In the genomic region with DNA sequence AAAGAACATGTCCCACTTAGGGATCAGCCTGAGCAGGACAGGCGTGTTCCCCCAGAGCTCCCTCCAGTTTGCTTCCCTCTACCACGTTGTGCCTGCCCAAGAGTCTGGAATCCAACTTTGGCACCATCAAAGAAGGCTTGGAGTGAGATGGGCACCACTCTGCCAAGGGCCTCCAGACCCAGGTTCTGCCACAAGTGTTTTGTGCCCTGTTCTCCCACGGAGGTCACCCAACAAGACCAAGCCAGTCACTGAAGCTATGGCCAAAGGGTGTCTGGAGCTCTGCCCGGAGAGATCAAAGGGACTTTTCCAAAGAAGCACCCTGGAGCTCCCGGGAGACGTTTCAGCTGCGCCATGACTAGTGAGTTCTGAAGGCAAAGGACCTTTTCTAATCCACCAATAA, we compare ENCODE assay signal across 10 mouse cellular contexts. TPM values are rescaled to one million over a fixed set of nuclear protein-coding genes. Genes with fewer than 3 reads are reported as not detected.
DNase-seq lines count a peak whose midpoint lies in the region; TF ChIP-seq lines count a peak whose summit lies in the region.
"Had no signal": no experiment of that assay in that cellular context is flagged by ENCODE, and none has a peak within 500 bp of the region (broad histone marks: within the 10 kb centered on the region; RNA-seq: fewer than 3 reads in every experiment).

No protein-coding gene starts in this region.

- H3K27me3 ChIP-seq in limb, embryonic 10.5 days (ENCODE audit: low read depth, poor library complexity, severe bottlenecking), result peaks cover 7% of the 10 kb centered on the region; the same call in 1 of the 2 replicates
- H3K27me3 ChIP-seq: embryonic facial prominence, embryonic 15.5 days had no signal

- intact Hi-C loops in gastrocnemius, adult 2 months (cut with DNase I), result loop anchor here (5.0 kb wide), 3 partner anchors 37 to 602 kb away; no protein-coding TSS in a partner anchor

- DNase-seq in gastrocnemius, adult 2 months, result peak; percentile 56
- DNase-seq in gastrocnemius, adult 8-10 months (ENCODE audit: low spot score in 2 of 2), result no peak
- peak; percentile 24 for DNase-seq in ovary, postnatal 36 days (ENCODE audit: low spot score)
- DNase-seq in ovary, postnatal 10 days (ENCODE audit: low spot score), result no peak
- DNase-seq in layer of hippocampus, postnatal 14 days (ENCODE audit: low spot score in 2 of 2), result peak; percentile 55 to 86
- no peak for DNase-seq in limb, embryonic 10.5 days (ENCODE audit: low spot score)
- no peak for DNase-seq in retina, embryonic 14.5 days (ENCODE audit: low spot score)
- DNase-seq in spleen, postnatal 14 days (ENCODE audit: low spot score in 2 of 2), result no peak
- DNase-seq: thymus, postnatal 4 days had no signal

- no peak for TF ChIP-seq CTCF in gastrocnemius, adult 2 months (IDR thresholded peaks at IDR 0.05)

- 69% methylated on average over 7 of the region's 7 CpGs for WGBS in limb, embryonic 10.5 days

- H3K4me3 ChIP-seq in gastrocnemius, adult 2 months, result no peak overlapping the region
- no peak overlapping the region for H3K4me3 ChIP-seq in limb, embryonic 10.5 days
- H3K4me3 ChIP-seq: embryonic facial prominence, embryonic 15.5 days had no signal

- no peaks in the 10 kb centered on the region for H3K36me3 ChIP-seq in limb, embryonic 10.5 days
- H3K36me3 ChIP-seq: embryonic facial prominence, embryonic 15.5 days had no signal

- H3K4me1 ChIP-seq in limb, embryonic 10.5 days, result peaks cover 24% of the 10 kb centered on the region

- no peaks in the 10 kb centered on the region for H3K9me3 ChIP-seq in limb, embryonic 10.5 days (replicated peaks)
- H3K9me3 ChIP-seq: embryonic facial prominence, embryonic 15.5 days had no signal

- peak overlapping the region; percentile 88 for H3K27ac ChIP-seq in gastrocnemius, adult 2 months
- H3K27ac ChIP-seq in limb, embryonic 10.5 days, result no peak overlapping the region
- H3K27ac ChIP-seq: embryonic facial prominence, embryonic 15.5 days had no signal

RNA-seq across cellular contexts. Expression of gene Pik3r1, which starts 42.6 kb away (rescaled TPM):
- 10 to 100 TPM; 41.3 to 52.1 TPM for total RNA-seq in gastrocnemius, adult 2 months (2021)
- 10 to 100 TPM; 17.8 to 64.2 (median 20.3) TPM for total RNA-seq in gastrocnemius, adult 8-10 months (2022)
- 100 to 1,000 TPM in 1 of 2 experiments, 10 to 100 TPM in 1; 98.7 to 102 TPM for total RNA-seq in layer of hippocampus, postnatal 14 days (2021)
- 9.8 and 13.9 TPM in 2 replicates for polyA plus RNA-seq in limb, embryonic 10.5 days (2016; fragmentation: Nextera tagmentation; extraction: Ambion mirVana)

Comparison
In these comparisons a context has a peak if more than half of its experiments do, and no peak if none do; other contexts are left out.
1. DNase-seq: peak in gastrocnemius, adult 2 months (single experiment), ovary, postnatal 36 days (single experiment) and layer of hippocampus, postnatal 14 days (2 of 2); none in gastrocnemius, adult 8-10 months (0 of 2), ovary, postnatal 10 days (single experiment), limb, embryonic 10.5 days (single experiment), retina, embryonic 14.5 days (single experiment) and spleen, postnatal 14 days (0 of 2).